Mouse (Mus musculus) hindbrain, embryonic 10.5 days (tissue): ENCODE results near the gene Amigo3. TPM values are rescaled to one million over a fixed set of nuclear protein-coding genes. Genes with fewer than 3 reads are reported as not detected.

ENCODE experiments used
- DNase-seq: peaks from one replicate; pipeline ENCODE4 v3.0.0-alpha.2; 2017; ENCODE audit warnings: low spot score
- H3K27ac ChIP-seq: fragments of 300-500 bp; sonication (generic); 2 replicates; pipeline ENCODE4 v1.5.1; 2016; ENCODE audit warnings: mild to moderate bottlenecking, moderate library complexity
- H3K27me3 ChIP-seq: fragments of 300-500 bp; sonication (generic); 2 replicates; pipeline ENCODE4 v1.6.1; 2016; ENCODE audit warnings: mild to moderate bottlenecking; ENCODE audit not compliant: poor library complexity, insufficient read depth, severe bottlenecking
- H3K36me3 ChIP-seq: fragments of 300-500 bp; sonication (generic); 2 replicates; pipeline ENCODE4 v1.6.1; 2016; ENCODE audit warnings: mild to moderate bottlenecking, moderate library complexity
- H3K4me1 ChIP-seq: fragments of 300-500 bp; sonication (generic); replicated peaks from 2 replicates; pipeline ENCODE4 v1.6.1; 2016; ENCODE audit warnings: mild to moderate bottlenecking
- H3K4me3 ChIP-seq: fragments of 300-500 bp; sonication (generic); 2 replicates; pipeline ENCODE4 v1.5.1; 2016; ENCODE audit warnings: mild to moderate bottlenecking, moderate library complexity
- H3K9me3 ChIP-seq: fragments of 300-500 bp; sonication (generic); 2 replicates; pipeline ENCODE4 v1.6.1; 2016; ENCODE audit warnings: mild to moderate bottlenecking, moderate library complexity
- WGBS: fragments of 180-500 bp; shearing (Covaris S2); methylation state at CpG from one replicate; pipeline ENCODE4 v1.1.7; 2016; 5-methylcytosine and 5-hydroxymethylcytosine counted together
- polyA plus RNA-seq: library from polyadenylated mRNA; unstranded; fragments of >200 nt; fragmentation: Nextera tagmentation; extraction: Ambion mirVana; gene quantifications from 2 replicates; pipeline ENCODE4 v1.2.1, GENCODE M21; 2016

The Amigo3 gene
- polyA plus RNA-seq, 1 experiment from 2014 or later: 3.4 TPM

DNA sequence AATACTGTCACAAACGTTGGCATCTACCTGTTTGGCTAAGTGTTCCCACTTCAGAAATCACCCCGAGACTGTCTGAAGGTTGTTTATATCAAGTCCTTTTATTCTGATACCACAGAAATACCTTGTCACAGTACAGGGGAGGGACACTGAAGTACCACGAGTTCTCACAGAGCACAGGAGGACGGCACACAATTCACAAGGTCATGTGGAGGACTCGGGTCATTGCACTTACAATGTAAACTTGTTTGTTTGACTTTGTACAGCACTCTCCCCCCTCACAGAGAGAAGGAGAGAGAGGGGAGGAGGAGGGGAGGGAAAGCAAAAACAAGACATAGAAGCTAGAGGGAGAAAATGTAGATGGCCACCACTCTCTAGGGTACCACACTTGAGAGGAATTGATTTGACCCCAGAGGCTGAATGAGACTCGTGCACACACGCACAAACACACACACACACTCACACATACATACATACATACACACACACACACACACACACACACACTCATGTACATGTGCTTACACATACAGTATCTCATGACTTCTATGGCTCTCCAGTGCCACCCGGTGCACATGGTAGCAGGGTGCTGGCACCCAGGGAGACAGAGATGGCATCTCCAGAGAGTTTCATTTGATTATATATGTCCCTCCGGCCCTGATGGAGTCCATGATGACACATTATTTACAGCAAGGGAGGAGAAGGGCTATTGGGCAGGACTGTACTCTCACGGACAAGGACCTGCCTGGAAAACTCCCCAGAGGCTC, 43.2 kb downstream of the Amigo3 start:
- peaks cover 27% of the 10 kb centered on the region for H3K36me3 ChIP-seq

DNA sequence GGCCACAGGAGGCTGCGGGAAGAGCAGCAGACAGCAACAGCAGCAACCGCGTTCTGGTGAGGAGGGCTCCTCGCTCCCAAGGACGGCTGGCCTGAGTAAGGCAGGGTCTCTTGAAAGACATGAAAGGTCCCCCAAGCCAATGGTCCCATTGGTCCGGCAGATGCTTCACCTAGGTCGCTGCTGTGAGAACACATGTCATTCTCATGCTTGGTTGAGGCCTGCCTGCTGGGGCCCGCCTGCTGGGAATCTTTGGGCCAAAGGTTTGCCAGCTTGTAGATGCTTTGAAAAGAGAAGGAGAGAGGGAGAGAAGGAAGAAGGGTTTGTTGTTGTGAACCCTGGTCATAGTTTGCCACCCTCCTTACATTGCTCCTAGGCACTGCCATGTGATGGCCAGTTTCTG, 46.7 kb downstream of the Amigo3 start:
- Histone ChIP-seq H3K9me3 (no peaks in the 10 kb centered on the region), H3K36me3 (peaks cover 26% of the 10 kb centered on the region; the same call in 1 of the 2 replicates), H3K4me1 (peaks cover 35% of the 10 kb centered on the region), H3K27me3 (no peaks in the 10 kb centered on the region), H3K27ac (no peak overlapping the region), H3K4me3 (no peak overlapping the region)
- WGBS: 78% methylated on average over 8 of the region's 8 CpGs
- DNase-seq: no peak

More for the DNA sequence above, 43.2 kb downstream of the Amigo3 start:
- no peaks in the 10 kb centered on the region for H3K27me3 ChIP-seq
- no peak overlapping the region for H3K27ac ChIP-seq
- WGBS: 63% methylated on average over 10 of the region's 10 CpGs
- peaks cover 49% of the 10 kb centered on the region for H3K4me1 ChIP-seq
- peak overlapping the region; percentile 94; the same call in 1 of the 2 replicates for H3K4me3 ChIP-seq
- no peak for DNase-seq
- no peaks in the 10 kb centered on the region for H3K9me3 ChIP-seq

DNA sequence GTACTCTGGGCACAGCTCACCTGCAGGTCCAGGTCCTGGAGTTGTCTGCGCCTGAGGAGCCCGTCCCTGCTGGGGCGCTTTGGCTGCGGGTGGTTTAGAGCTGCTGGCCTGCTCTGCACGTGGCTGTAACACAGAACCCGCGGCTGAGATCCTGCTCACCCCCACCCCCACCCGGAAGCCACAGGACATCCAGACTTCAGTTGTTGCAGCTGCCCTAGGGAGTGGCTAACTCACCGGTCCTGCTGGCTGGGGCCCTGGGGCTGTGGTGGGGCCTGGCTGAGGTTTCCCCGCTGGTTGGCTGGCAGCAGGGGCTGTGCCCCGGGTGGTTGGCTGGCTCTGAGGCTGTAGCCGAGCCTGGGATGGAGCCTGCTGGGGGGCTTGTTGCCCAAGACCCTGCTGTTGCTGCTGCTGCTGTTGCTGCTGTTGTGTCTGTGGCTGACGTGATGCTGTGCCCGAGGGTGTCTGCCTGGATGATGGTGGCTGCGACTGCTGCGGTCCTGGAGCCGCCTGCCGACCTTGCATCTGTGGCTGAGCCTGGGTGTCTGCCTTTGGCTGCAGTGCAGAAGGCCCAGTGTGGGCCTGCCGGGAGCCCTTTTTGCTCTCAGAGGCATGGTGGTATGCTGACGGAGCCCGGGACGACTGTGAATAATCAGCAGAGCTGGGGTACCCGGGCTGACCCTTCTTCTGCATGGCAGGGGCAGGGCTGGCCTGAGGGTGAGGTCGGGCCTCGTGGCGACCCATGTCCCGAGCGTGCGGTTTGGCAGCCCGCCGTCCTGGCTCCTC, 52.0 kb downstream of the Amigo3 start:
- 30% methylated on average over 31 of the region's 31 CpGs for WGBS

More for the DNA sequence above, 52.0 kb downstream of the Amigo3 start:
- Histone ChIP-seq H3K36me3 (peaks cover 49% of the 10 kb centered on the region; the same call in 1 of the 2 replicates), H3K4me3 (peak overlapping the region; percentile 22; the same call in 1 of the 2 replicates), H3K4me1 (peaks cover 35% of the 10 kb centered on the region), H3K9me3 (no peaks in the 10 kb centered on the region), H3K27ac (peak overlapping the region; percentile 83), H3K27me3 (peaks cover 22% of the 10 kb centered on the region)
- DNase-seq: peak; percentile 40

Other genes with a start within 250 kb of the Amigo3 start
- gene Rbm6, start 179.9 kb upstream of the Amigo3 start, polyA plus RNA-seq: 87.6 and 98.2 TPM in 2 replicates
- 13.4 and 16.6 TPM in 2 replicates for gene Mon1a, start 165.0 kb upstream of the Amigo3 start, polyA plus RNA-seq
- 0.67 and 0.80 TPM in 2 replicates for gene Mst1r, start 146.3 kb upstream of the Amigo3 start, polyA plus RNA-seq
- not detected in 2 replicates for gene Actl11, start 124.7 kb upstream of the Amigo3 start, polyA plus RNA-seq
- gene Camkv, start 117.5 kb upstream of the Amigo3 start, polyA plus RNA-seq: 13.0 and 13.1 TPM in 2 replicates
- 24.3 and 35.3 TPM in 2 replicates for gene Traip, start 103.0 kb upstream of the Amigo3 start, polyA plus RNA-seq
- 8.5 and 9.6 TPM in 2 replicates for gene Uba7, start 77.7 kb upstream of the Amigo3 start, polyA plus RNA-seq
- 1.5 and 1.8 TPM in 2 replicates for gene Gm20661, start 70.1 kb upstream of the Amigo3 start, polyA plus RNA-seq
- 59.8 and 61.0 TPM in 2 replicates for gene Inka1, start 67.3 kb upstream of the Amigo3 start, polyA plus RNA-seq
- gene Cdhr4, start 60.7 kb upstream of the Amigo3 start, polyA plus RNA-seq: 2.4 and 3.0 TPM in 2 replicates
- 0.46 and 0.54 TPM in 2 replicates for gene Gm20662, start 56.8 kb upstream of the Amigo3 start, polyA plus RNA-seq
- 60.1 and 65.5 TPM in 2 replicates for gene Ip6k1, start 50.7 kb upstream of the Amigo3 start, polyA plus RNA-seq
- 24.9 and 30.7 TPM in 2 replicates for gene Gmppb, start 3.9 kb upstream of the Amigo3 start, polyA plus RNA-seq
- gene Mst1, start 27.3 kb downstream of the Amigo3 start, polyA plus RNA-seq: 0.34 and 0.39 TPM in 2 replicates
- 36.6 and 39.1 TPM in 2 replicates for gene Rnf123, start 30.2 kb downstream of the Amigo3 start, polyA plus RNA-seq
- 77.0 and 83.8 TPM in 2 replicates for gene Apeh, start 41.4 kb downstream of the Amigo3 start, polyA plus RNA-seq
- gene Bsn, start 137.2 kb downstream of the Amigo3 start, polyA plus RNA-seq: 1.4 and 2.4 TPM in 2 replicates
- gene Dag1, start 210.8 kb downstream of the Amigo3 start, polyA plus RNA-seq: 81.2 and 81.6 TPM in 2 replicates
- 39.5 and 54.3 TPM in 2 replicates for gene Nicn1, start 237.3 kb downstream of the Amigo3 start, polyA plus RNA-seq
- gene Amt, start 243.7 kb downstream of the Amigo3 start, polyA plus RNA-seq: 31.4 and 34.7 TPM in 2 replicates